Mouse (Mus musculus): Measurements from ENCODE around the gene Mup16. TPM values are rescaled to one million over a fixed set of nuclear protein-coding genes. Genes with fewer than 3 reads are reported as not detected.
"Not testable (repeated sequence)": the region's sequence is repeated elsewhere in the genome, so short reads cannot be mapped to it uniquely, and the experiment has no call there.

Mup16 gene
- not detected in 2 replicates for polyA plus RNA-seq (2012; rRNA removed)

DNA sequence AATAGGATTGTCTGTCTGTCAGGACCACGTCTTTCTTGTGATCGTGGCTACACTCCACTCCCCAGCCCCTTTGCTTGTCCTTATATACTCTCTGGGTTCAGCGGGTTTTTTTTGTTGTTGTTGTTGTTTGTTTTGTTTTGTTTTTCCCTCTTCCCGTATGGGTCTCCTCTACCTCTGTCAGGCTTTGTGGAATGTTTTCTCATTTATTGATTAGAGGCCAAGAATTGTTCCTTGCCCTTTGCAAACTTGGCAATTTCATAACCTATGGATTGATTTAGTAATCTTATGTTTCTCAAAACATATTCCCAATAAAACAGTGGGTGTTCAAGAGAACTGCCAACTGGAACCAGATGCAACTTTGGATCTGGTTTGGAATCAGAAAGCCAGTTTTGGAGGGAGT lies at the start of gene Mup16:
Gene Mup16, minus strand, starts transcription at position 101 of the 400 bp plus-strand sequence.
- DNase-seq; H3K27me3 ChIP-seq (ENCODE audit: control insufficient read depth, insufficient read depth, low read length); H3K4me1 ChIP-seq (replicated peaks; ENCODE audit: control insufficient read depth, insufficient read depth, low read length); H3K36me3 ChIP-seq (ENCODE audit: control insufficient read depth, insufficient read depth, low read length); H3K4me3 ChIP-seq (ENCODE audit: control insufficient read depth, insufficient read depth, low read length); H3K27ac ChIP-seq (ENCODE audit: control insufficient read depth, insufficient read depth, low read length): not testable (repeated sequence)
- 79% methylated on average over 3 of the region's 4 CpGs for WGBS

DNA sequence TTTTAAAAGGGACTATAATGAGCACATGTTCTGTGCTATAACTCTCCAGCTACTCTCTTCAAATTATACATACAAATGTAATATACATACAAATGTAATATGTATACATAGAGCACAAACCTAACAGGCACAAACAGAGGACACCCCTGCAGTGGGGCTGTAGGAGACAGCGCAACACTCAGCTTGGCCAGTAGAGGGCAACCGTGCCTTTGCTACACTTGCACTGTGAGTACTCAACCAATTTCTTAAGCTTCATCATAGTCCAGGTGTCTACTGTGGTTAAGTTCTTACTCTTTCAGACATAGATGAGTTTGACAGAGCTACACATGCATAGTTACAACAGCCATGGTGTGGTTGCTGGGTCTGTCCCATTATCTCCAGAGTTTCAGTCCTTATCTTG lies 36.6 kb upstream of the Mup16 start:
- H3K27ac ChIP-seq (ENCODE audit: control insufficient read depth, insufficient read depth, low read length); H3K4me1 ChIP-seq (replicated peaks; ENCODE audit: control insufficient read depth, insufficient read depth, low read length); H3K36me3 ChIP-seq (ENCODE audit: control insufficient read depth, insufficient read depth, low read length); DNase-seq; H3K4me3 ChIP-seq (ENCODE audit: control insufficient read depth, insufficient read depth, low read length); H3K27me3 ChIP-seq (ENCODE audit: control insufficient read depth, insufficient read depth, low read length): not testable (repeated sequence)
- WGBS = 41% methylated on average over 2 of the region's 2 CpGs

Other genes with a start within 250 kb of the Mup16 start
- 0.64 TPM in 1 of 2 replicates, not detected in the other for gene Mup14, start 215.5 kb downstream of the Mup16 start, polyA plus RNA-seq (2012; rRNA removed)
- not detected in 2 replicates for gene Mup15, start 79.8 kb downstream of the Mup16 start, polyA plus RNA-seq (2012; rRNA removed)
- 0.24 TPM in 1 of 2 replicates, not detected in the other for gene Mup17, start 76.3 kb upstream of the Mup16 start, polyA plus RNA-seq (2012; rRNA removed)
- not detected in 2 replicates for gene Mup18, start 154.6 kb upstream of the Mup16 start, polyA plus RNA-seq (2012; rRNA removed)

Measured in thymus, adult 2 months (tissue).